Mouse (Mus musculus) heart, adult 2 months (tissue): ENCODE results near the gene Slc6a9. TPM values are rescaled to one million over a fixed set of nuclear protein-coding genes. Genes with fewer than 3 reads are reported as not detected.
A peak's percentile ranks its signal among the peaks of the same experiment; 100 is the strongest.

Source experiments
- DNase-seq, 2 experiments: peaks; one replicate each; pipeline ENCODE4 v3.0.0; 2021
- H3K27ac ChIP-seq: fragments of 200-600 bp; 2 replicates; pipeline ENCODE4 v1.8.1; 2022
- H3K27me3 ChIP-seq: fragments of 200-500 bp; 2 replicates; pipeline ENCODE4 v1.6.1; 2012; ENCODE audit warnings: mild to moderate bottlenecking, low read length, inconsistent platforms, mixed read lengths; ENCODE audit not compliant: control insufficient read depth, insufficient read depth
- H3K36me3 ChIP-seq: fragments of 200-500 bp; 2 replicates; pipeline ENCODE4 v1.6.1; 2012; ENCODE audit warnings: low read length, inconsistent platforms; ENCODE audit not compliant: control insufficient read depth, insufficient read depth
- H3K4me1 ChIP-seq: fragments of 200-500 bp; 2 replicates; pipeline ENCODE4 v1.6.1; 2011; ENCODE audit warnings: low read length; ENCODE audit not compliant: control insufficient read depth, insufficient read depth
- H3K4me3 ChIP-seq: fragments of 200-600 bp; 2 replicates; pipeline ENCODE4 v1.8.1; 2022
- H3K79me2 ChIP-seq: fragments of 200-500 bp; replicated peaks from 2 replicates; pipeline ENCODE4 v1.6.1; 2012; ENCODE audit warnings: mild to moderate bottlenecking, inconsistent platforms, low read length, moderate library complexity, mixed read lengths; ENCODE audit not compliant: control insufficient read depth, insufficient read depth
- H3K9ac ChIP-seq: fragments of 200-500 bp; 2 replicates; pipeline ENCODE4 v1.6.1; 2012; ENCODE audit warnings: low read depth, mild to moderate bottlenecking, control low read depth, inconsistent platforms, low read length, mixed read lengths
- CTCF ChIP-seq: fragments of 200-600 bp; IDR thresholded peaks from 2 replicates; pipeline ENCODE4 v1.8.1; 2022; ENCODE audit warnings: antibody characterized with exemption, mild to moderate bottlenecking, moderate library complexity
- EP300 ChIP-seq: fragments of 200-500 bp; IDR thresholded peaks from 2 replicates; pipeline ENCODE4 v1.6.1; 2011; ENCODE audit warnings: low read depth, low read length, control low read depth; ENCODE audit not compliant: insufficient read depth
- POLR2A ChIP-seq: fragments of 200-500 bp; IDR thresholded peaks from 2 replicates; pipeline ENCODE4 v1.6.1; 2011; ENCODE audit warnings: mild to moderate bottlenecking, low read depth, low read length, control low read depth; ENCODE audit not compliant: insufficient read depth
- WGBS: fragments of 180-500 bp; shearing (Covaris S2); methylation state at CpG from one replicate; pipeline ENCODE4 v1.1.7; 2018; 5-methylcytosine and 5-hydroxymethylcytosine counted together
- intact Hi-C: fragments of 180-260 bp; cut with DNase I; formaldehyde crosslinking; loops from one replicate; pipeline ENCODE4 v1.15.1; 2025
- polyA plus RNA-seq: library from polyadenylated mRNA; depleted of rRNA; stranded (reverse); fragments of >200 nt; gene quantifications from 2 replicates; pipeline ENCODE4 v1.2.3, GENCODE M21; 2012
- total RNA-seq, 2 experiments: library from RNA; stranded (reverse); gene quantifications; 2 replicates each; pipeline ENCODE4 v1.2.3; 2021

Gene Slc6a9
- total and polyA plus RNA-seq, 3 experiments: 2.5 to 6.9 (median 3.4) TPM

DNA sequence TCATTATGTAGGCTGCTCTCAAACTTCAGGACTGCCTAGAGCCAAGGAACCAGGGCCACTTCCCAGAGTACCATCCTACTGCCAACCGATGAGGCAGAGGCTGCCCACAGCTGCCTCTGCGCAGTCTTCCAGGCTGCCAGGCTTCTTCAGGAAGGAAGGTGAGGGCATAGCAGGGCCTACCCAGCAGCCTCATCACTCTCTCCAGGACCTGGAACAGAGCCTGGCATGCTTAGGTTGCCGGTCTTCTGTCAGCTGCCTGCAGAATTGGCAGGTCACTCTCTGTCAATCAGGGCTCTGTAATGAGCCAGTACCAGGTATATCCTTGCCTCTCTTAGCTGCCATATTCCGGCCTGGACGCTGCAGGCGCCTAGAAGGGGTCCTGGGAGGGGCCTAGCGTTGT lies 15.9 kb downstream of the Slc6a9 start:
- H3K27me3 ChIP-seq: no peaks in the 10 kb centered on the region
- no peak overlapping the region for H3K27ac ChIP-seq
- no peak for DNase-seq
- no peak for TF ChIP-seq CTCF
- no peak for TF ChIP-seq EP300
- no peak for TF ChIP-seq POLR2A
- H3K4me1 ChIP-seq: peaks cover 1% of the 10 kb centered on the region; the same call in 1 of the 2 replicates
- no peaks in the 10 kb centered on the region for H3K36me3 ChIP-seq
- no peak overlapping the region for H3K4me3 ChIP-seq
- H3K9ac ChIP-seq: no peak overlapping the region
- intact Hi-C loops: no loop called here
- no peaks in the 10 kb centered on the region for H3K79me2 ChIP-seq
- 72% methylated on average over 7 of the region's 7 CpGs for WGBS

DNA sequence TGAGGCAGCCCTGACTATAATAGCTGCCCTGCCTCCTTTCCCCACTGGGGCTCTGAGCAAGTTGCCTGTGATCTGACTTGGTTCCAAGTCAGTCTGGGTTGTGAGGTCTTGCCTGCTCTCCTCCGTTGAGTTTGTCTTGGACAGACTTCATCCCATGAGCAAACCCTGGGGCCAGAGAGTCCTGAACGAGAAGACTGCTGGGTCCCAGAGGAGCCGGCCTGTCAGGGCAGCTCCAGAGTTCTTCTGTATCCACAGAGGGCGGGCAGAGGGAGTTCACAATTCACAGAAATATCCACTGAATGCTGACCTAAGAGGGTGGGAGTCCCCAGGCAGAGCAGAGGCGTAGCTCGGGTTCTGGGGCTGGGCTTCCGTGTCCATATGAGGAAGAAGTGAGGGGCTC lies 16.6 kb downstream of the Slc6a9 start:
- intact Hi-C loops: no loop called here
- H3K4me3 ChIP-seq: no peak overlapping the region
- WGBS: 67% methylated on average over 7 of the region's 7 CpGs
- no peak overlapping the region for H3K27ac ChIP-seq
- peak; percentile 44 for TF ChIP-seq CTCF
- TF ChIP-seq POLR2A: no peak
- no peak for TF ChIP-seq EP300
- H3K4me1 ChIP-seq: peaks cover 1% of the 10 kb centered on the region; the same call in 1 of the 2 replicates
- no peaks in the 10 kb centered on the region for H3K27me3 ChIP-seq
- H3K79me2 ChIP-seq: no peaks in the 10 kb centered on the region
- peak; percentile 44 to 73 for DNase-seq
- H3K9ac ChIP-seq: no peak overlapping the region
- no peaks in the 10 kb centered on the region for H3K36me3 ChIP-seq

DNA sequence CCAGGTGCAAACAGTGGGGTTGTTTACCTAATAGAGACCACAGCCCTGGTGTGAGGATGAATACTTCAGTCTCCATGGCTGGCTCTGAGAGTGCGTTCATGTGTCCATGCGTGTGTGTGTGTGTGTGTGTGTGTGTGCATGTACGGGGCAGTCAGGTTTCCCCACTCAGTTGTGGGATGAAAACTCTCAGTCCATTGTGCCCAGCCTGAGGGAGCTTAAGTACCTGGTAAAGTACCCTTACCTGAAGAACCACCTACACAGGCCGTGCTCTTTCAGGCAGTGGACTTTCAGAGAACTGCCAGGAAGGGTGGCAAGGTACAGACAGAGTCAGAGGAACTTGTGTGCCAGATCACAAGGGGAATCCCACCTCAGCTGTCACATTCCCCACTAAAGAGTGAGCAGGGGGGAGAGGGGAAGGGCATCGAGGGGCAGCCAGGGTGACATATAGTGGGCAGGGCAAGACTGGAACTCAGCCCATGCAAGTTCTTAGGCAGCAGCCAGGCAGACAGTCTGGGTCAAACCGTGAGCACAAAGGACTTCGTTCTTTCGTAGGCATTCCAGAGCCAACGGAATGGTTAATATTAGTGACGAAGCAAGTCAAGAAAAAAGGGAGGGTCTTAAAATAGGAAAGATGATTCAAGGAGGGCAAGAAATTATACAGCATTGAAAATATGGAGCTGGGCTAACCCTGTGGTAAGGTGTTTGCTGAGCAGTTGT lies 18.0 kb downstream of the Slc6a9 start:
- no peak overlapping the region for H3K4me3 ChIP-seq
- no peaks in the 10 kb centered on the region for H3K36me3 ChIP-seq
- TF ChIP-seq CTCF (no peak), EP300 (no peak), POLR2A (no peak)
- H3K4me1 ChIP-seq: peaks cover 1% of the 10 kb centered on the region; the same call in 1 of the 2 replicates
- WGBS: 87% methylated on average over 10 of the region's 10 CpGs
- no peaks in the 10 kb centered on the region for H3K79me2 ChIP-seq
- no peaks in the 10 kb centered on the region for H3K27me3 ChIP-seq
- intact Hi-C loops: no loop called here
- no peak overlapping the region for H3K27ac ChIP-seq
- no peak overlapping the region for H3K9ac ChIP-seq
- no peak for DNase-seq

GRCm38 (mm10) chr4:117855146-117855545 lies 20.8 kb downstream of the Slc6a9 start:
- WGBS: 73% methylated on average over 9 of the region's 9 CpGs
- peaks cover 1% of the 10 kb centered on the region; the same call in 1 of the 2 replicates for H3K4me1 ChIP-seq
- no peak overlapping the region for H3K4me3 ChIP-seq
- no peak for DNase-seq
- no peak overlapping the region for H3K27ac ChIP-seq
- H3K9ac ChIP-seq: no peak overlapping the region
- intact Hi-C loops: no loop called here
- TF ChIP-seq CTCF: no peak
- TF ChIP-seq EP300: no peak
- TF ChIP-seq POLR2A: no peak
- no peaks in the 10 kb centered on the region for H3K36me3 ChIP-seq
- H3K27me3 ChIP-seq: no peaks in the 10 kb centered on the region
- H3K79me2 ChIP-seq: no peaks in the 10 kb centered on the region

- no peak overlapping the region for H3K27ac ChIP-seq
- 62% methylated on average over 3 of the region's 3 CpGs for WGBS
These were observed 24.5 kb downstream of the Slc6a9 start for GRCm38 (mm10) chr4:117858794-117859193.

DNA sequence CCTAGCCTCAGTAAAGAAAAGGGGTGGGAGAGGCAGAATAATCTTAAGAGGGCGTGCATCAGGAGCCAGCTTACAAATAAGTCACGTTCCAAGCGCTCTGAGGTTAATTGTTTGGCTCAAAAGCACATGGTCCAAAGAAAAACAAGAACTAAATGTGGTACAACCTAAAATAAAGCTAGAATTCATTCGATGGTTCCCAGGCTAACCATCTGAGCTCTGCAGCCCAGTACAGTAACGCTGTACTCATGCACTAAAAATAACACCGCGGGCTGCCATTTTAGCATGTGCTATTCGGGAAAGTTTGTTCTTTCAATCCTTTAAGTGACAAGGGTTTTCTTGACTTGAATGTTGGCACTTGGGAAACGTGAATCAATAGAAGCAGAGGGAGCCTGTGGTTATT lies 26.3 kb downstream of the Slc6a9 start:
- WGBS: 76% methylated on average over 9 of the region's 9 CpGs
- no peak for TF ChIP-seq EP300
- TF ChIP-seq POLR2A: no peak
- TF ChIP-seq CTCF: no peak
- Histone ChIP-seq H3K4me1 (no peaks in the 10 kb centered on the region), H3K27me3 (no peaks in the 10 kb centered on the region), H3K4me3 (no peak overlapping the region), H3K9ac (no peak overlapping the region), H3K36me3 (no peaks in the 10 kb centered on the region), H3K27ac (no peak overlapping the region), H3K79me2 (no peaks in the 10 kb centered on the region)
- no peak for DNase-seq
- intact Hi-C loops: loop anchor here (10.0 kb wide), 1 partner anchor 156 kb away; no protein-coding TSS in a partner anchor

More at GRCm38 (mm10) chr4:117858794-117859193, 24.5 kb downstream of the Slc6a9 start:
- no peaks in the 10 kb centered on the region for H3K27me3 ChIP-seq
- intact Hi-C loops: loop anchor here (2.0 kb wide), 1 partner anchor 24 kb away; the partner anchor contains the start of gene Slc6a9
- TF ChIP-seq CTCF (peak; percentile 81), EP300 (no peak), POLR2A (no peak)
- no peak overlapping the region for H3K4me3 ChIP-seq
- DNase-seq: peak; percentile 37 to 75
- no peaks in the 10 kb centered on the region for H3K4me1 ChIP-seq
- H3K36me3 ChIP-seq: no peaks in the 10 kb centered on the region
- H3K79me2 ChIP-seq: no peaks in the 10 kb centered on the region
- no peak overlapping the region for H3K9ac ChIP-seq
